Comparison of ENCODE assay signal across 10 mouse cellular contexts in the genomic region with DNA sequence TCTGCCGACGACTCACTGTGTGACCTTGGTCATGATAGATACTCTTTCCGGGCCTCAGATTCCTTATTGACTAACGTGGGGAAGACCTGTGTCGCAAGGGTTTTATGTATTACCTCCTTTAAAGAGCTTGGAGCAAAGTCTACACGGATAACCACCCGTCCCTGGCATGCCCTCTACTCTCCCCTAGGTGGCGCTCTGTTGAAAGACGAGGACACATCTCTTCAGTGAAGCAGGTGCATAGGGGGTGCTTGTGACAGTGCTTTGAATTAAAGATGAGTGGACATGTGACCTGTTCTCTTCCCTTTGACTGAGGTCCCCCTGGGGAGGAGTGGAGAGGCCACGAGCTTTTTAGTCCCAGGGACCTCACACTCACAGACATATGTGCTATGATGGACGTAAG.
DNase-seq lines count a peak whose midpoint lies in the region; ATAC-seq and TF ChIP-seq lines count a peak whose summit lies in the region.
"Had no signal": no experiment of that assay in that cellular context is flagged by ENCODE, and none has a peak within 500 bp of the region (broad histone marks: within the 10 kb centered on the region; RNA-seq: fewer than 3 reads in every experiment).

No protein-coding gene starts in this region.

- ATAC-seq in erythroid progenitor cell, adult 5-6 weeks (replicated peaks; ENCODE audit: low FRiP score, poor library complexity, severe bottlenecking), result no peak

- no peak overlapping the region for H3K27ac ChIP-seq in layer of hippocampus, adult 2 months

- peak; percentile 42 to 62 for DNase-seq in cerebellum, postnatal 14 days
- no peak for DNase-seq in cerebellum, postnatal 36 days
- no peak for DNase-seq in layer of hippocampus, adult 2 months (ENCODE audit: low spot score in 2 of 2)
- DNase-seq in layer of hippocampus, adult 9-11 months, result no peak
- DNase-seq in urinary bladder, postnatal 14 days (ENCODE audit: low spot score), result peak; percentile 32
- DNase-seq in urinary bladder, adult 2 months (ENCODE audit: low spot score), result no peak
- DNase-seq in testis, postnatal 10 days (ENCODE audit: low spot score), result peak; percentile 65
- DNase-seq: heart, postnatal 4 days; thymus, postnatal 25 days had no signal

- no peak overlapping the region for H3K4me3 ChIP-seq in layer of hippocampus, adult 2 months

- peak; percentile 74 for TF ChIP-seq CTCF in layer of hippocampus, adult 2 months (conservative IDR thresholded peaks at IDR 0.05)

Comparison
In these comparisons a context has a peak if more than half of its experiments do, and no peak if none do; other contexts are left out.
1. DNase-seq: peak in cerebellum, postnatal 14 days (2 of 2), urinary bladder, postnatal 14 days (single experiment) and testis, postnatal 10 days (single experiment); none in cerebellum, postnatal 36 days (0 of 2), layer of hippocampus, adult 2 months (0 of 2), layer of hippocampus, adult 9-11 months (single experiment) and urinary bladder, adult 2 months (single experiment).